Mouse (Mus musculus): ENCODE results near the gene Supt6. TPM values are rescaled to one million over a fixed set of nuclear protein-coding genes. Genes with fewer than 3 reads are reported as not detected.

Gene Supt6
- 14.0 TPM for polyA plus RNA-seq (2014; fragmentation: Illumina TruSeq; extraction: RNeasy Lipid Tissue Mini Kit (QIAGEN cat#74804); ENCODE audit: low read depth, low replicate concordance)

GRCm38 (mm10) chr11:78245627-78246317 is at the start of gene Supt6, which contains the start of gene Sdf2:
Gene Supt6 (minus strand): TSS chr11:78245987.
Gene Sdf2 (plus strand): TSS chr11:78245746.

GRCm38 (mm10) chr11:78290654-78291053 is 44.9 kb upstream of the Supt6 start, which contains the start of gene BC030499:
Gene BC030499 (plus strand): TSS chr11:78290841.

GRCm38 (mm10) chr11:78261380-78262352 is 15.9 kb upstream of the Supt6 start, which contains the start of gene 2610507B11Rik:
Gene 2610507B11Rik (plus strand): TSS chr11:78261752.

GRCm38 (mm10) chr11:78193113-78193512 is 52.7 kb downstream of the Supt6 start, which contains the start of gene Proca1:
Gene Proca1 (plus strand): TSS chr11:78193392.

GRCm38 (mm10) chr11:78188331-78189233 is 57.2 kb downstream of the Supt6 start, which contains the start of gene Rab34:
Gene Rab34 (plus strand): TSS chr11:78188430.

GRCm38 (mm10) chr11:78182961-78183844 is 62.6 kb downstream of the Supt6 start, which contains the start of gene Rpl23a:
Gene Rpl23a (minus strand): TSS chr11:78183584.

GRCm38 (mm10) chr11:78176402-78176862 is 69.4 kb downstream of the Supt6 start, which contains the start of the genes Nek8 and Tlcd1:
Gene Nek8 (minus strand): TSS chr11:78176675.
Gene Tlcd1 (plus strand): TSS chr11:78176711.

GRCm38 (mm10) chr11:78164924-78165760 is 80.6 kb downstream of the Supt6 start, which contains the start of gene Traf4:
Gene Traf4 (minus strand): TSS chr11:78165589.

Other genes with a start within 250 kb of the Supt6 start
- gene Dhrs13, start 213.7 kb downstream of the Supt6 start, polyA plus RNA-seq (2014; fragmentation: Illumina TruSeq; extraction: RNeasy Lipid Tissue Mini Kit (QIAGEN cat#74804); ENCODE audit: low read depth, low replicate concordance), result 2.4 TPM
- gene Flot2, start 208.1 kb downstream of the Supt6 start, polyA plus RNA-seq (2014; fragmentation: Illumina TruSeq; extraction: RNeasy Lipid Tissue Mini Kit (QIAGEN cat#74804); ENCODE audit: low read depth, low replicate concordance), result 4.4 TPM
- gene Eral1, start 165.6 kb downstream of the Supt6 start, polyA plus RNA-seq (2014; fragmentation: Illumina TruSeq; extraction: RNeasy Lipid Tissue Mini Kit (QIAGEN cat#74804); ENCODE audit: low read depth, low replicate concordance), result 4.8 TPM
- gene Fam222b, start 151.3 kb downstream of the Supt6 start, polyA plus RNA-seq (2014; fragmentation: Illumina TruSeq; extraction: RNeasy Lipid Tissue Mini Kit (QIAGEN cat#74804); ENCODE audit: low read depth, low replicate concordance), result 4.8 TPM
- 1.7 TPM for gene Traf4, start 80.4 kb downstream of the Supt6 start, polyA plus RNA-seq (2014; fragmentation: Illumina TruSeq; extraction: RNeasy Lipid Tissue Mini Kit (QIAGEN cat#74804); ENCODE audit: low read depth, low replicate concordance)
- gene Nek8, start 69.3 kb downstream of the Supt6 start, polyA plus RNA-seq (2014; fragmentation: Illumina TruSeq; extraction: RNeasy Lipid Tissue Mini Kit (QIAGEN cat#74804); ENCODE audit: low read depth, low replicate concordance), result 5.9 TPM
- 14.3 TPM for gene Tlcd1, start 69.3 kb downstream of the Supt6 start, polyA plus RNA-seq (2014; fragmentation: Illumina TruSeq; extraction: RNeasy Lipid Tissue Mini Kit (QIAGEN cat#74804); ENCODE audit: low read depth, low replicate concordance)
- 813 TPM for gene Rpl23a, start 62.4 kb downstream of the Supt6 start, polyA plus RNA-seq (2014; fragmentation: Illumina TruSeq; extraction: RNeasy Lipid Tissue Mini Kit (QIAGEN cat#74804); ENCODE audit: low read depth, low replicate concordance)
- gene Rab34, start 57.6 kb downstream of the Supt6 start, polyA plus RNA-seq (2014; fragmentation: Illumina TruSeq; extraction: RNeasy Lipid Tissue Mini Kit (QIAGEN cat#74804); ENCODE audit: low read depth, low replicate concordance), result 2.9 TPM
- 2.4 TPM for gene Proca1, start 52.6 kb downstream of the Supt6 start, polyA plus RNA-seq (2014; fragmentation: Illumina TruSeq; extraction: RNeasy Lipid Tissue Mini Kit (QIAGEN cat#74804); ENCODE audit: low read depth, low replicate concordance)
- gene Sdf2, start 241 bp downstream of the Supt6 start, polyA plus RNA-seq (2014; fragmentation: Illumina TruSeq; extraction: RNeasy Lipid Tissue Mini Kit (QIAGEN cat#74804); ENCODE audit: low read depth, low replicate concordance), result 31.9 TPM
- gene 2610507B11Rik, start 15.8 kb upstream of the Supt6 start, polyA plus RNA-seq (2014; fragmentation: Illumina TruSeq; extraction: RNeasy Lipid Tissue Mini Kit (QIAGEN cat#74804); ENCODE audit: low read depth, low replicate concordance), result 71.0 TPM
- 2.0 TPM for gene BC030499, start 44.9 kb upstream of the Supt6 start, polyA plus RNA-seq (2014; fragmentation: Illumina TruSeq; extraction: RNeasy Lipid Tissue Mini Kit (QIAGEN cat#74804); ENCODE audit: low read depth, low replicate concordance)
- 3.8 TPM for gene Spag5, start 55.5 kb upstream of the Supt6 start, polyA plus RNA-seq (2014; fragmentation: Illumina TruSeq; extraction: RNeasy Lipid Tissue Mini Kit (QIAGEN cat#74804); ENCODE audit: low read depth, low replicate concordance)
- gene Aldoc, start 77.0 kb upstream of the Supt6 start, polyA plus RNA-seq (2014; fragmentation: Illumina TruSeq; extraction: RNeasy Lipid Tissue Mini Kit (QIAGEN cat#74804); ENCODE audit: low read depth, low replicate concordance), result 9.2 TPM
- gene Pigs, start 82.4 kb upstream of the Supt6 start, polyA plus RNA-seq (2014; fragmentation: Illumina TruSeq; extraction: RNeasy Lipid Tissue Mini Kit (QIAGEN cat#74804); ENCODE audit: low read depth, low replicate concordance), result 4.0 TPM
- 5.4 TPM for gene Unc119, start 97.5 kb upstream of the Supt6 start, polyA plus RNA-seq (2014; fragmentation: Illumina TruSeq; extraction: RNeasy Lipid Tissue Mini Kit (QIAGEN cat#74804); ENCODE audit: low read depth, low replicate concordance)
- gene Foxn1, start 140.6 kb upstream of the Supt6 start, polyA plus RNA-seq (2014; fragmentation: Illumina TruSeq; extraction: RNeasy Lipid Tissue Mini Kit (QIAGEN cat#74804); ENCODE audit: low read depth, low replicate concordance), result 0.16 TPM
- gene Slc13a2, start 176.2 kb upstream of the Supt6 start, polyA plus RNA-seq (2014; fragmentation: Illumina TruSeq; extraction: RNeasy Lipid Tissue Mini Kit (QIAGEN cat#74804); ENCODE audit: low read depth, low replicate concordance), result 17.2 TPM
- gene Slc46a1, start 219.7 kb upstream of the Supt6 start, polyA plus RNA-seq (2014; fragmentation: Illumina TruSeq; extraction: RNeasy Lipid Tissue Mini Kit (QIAGEN cat#74804); ENCODE audit: low read depth, low replicate concordance), result 2.1 TPM